Mouse (Mus musculus): ENCODE results near the gene Sept6.

Gene Sept6

DNA sequence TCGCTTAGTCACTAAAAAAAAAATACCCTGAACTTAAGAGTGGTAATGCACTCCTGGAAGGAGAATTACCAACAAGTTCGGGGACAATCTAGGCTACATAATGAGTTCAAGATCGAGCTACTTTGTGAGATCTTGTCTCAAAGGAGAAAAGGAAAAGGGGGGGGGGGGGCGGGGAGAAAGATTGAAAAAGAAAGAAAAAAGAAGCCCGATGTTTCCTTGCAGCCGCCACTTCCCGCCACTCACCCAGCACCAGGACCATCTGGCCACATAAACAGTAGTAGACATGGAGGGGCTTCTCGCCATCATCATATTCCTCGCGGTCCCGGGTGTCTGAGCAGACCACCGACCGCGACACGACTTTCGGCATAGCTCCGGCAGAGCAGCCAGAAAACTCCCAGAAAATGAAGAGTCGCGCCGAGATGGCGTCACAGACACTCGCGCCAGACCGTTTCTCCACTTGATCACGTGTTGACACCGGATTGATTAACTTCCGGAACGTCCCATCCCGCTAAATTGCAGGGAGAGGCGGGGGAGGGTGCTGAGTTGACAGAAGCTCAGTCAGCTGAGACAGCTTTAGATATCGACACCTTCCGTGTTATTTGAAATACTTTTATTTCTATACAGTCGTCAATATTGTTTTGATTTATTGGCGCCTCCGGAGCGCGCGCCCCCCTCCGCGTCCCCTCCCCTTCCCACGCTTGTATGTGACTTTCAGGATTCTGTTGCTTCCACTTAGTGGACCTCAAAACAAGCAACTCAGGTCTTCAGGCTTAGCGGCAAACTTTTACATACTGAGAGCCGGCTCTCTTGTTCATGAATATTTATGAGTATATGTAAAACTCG lies 127.6 kb downstream of the Sept6 start:
- peak; percentile 90 for DNase-seq

Data from retina, postnatal 1 day (tissue).